Mouse (Mus musculus) forebrain, embryonic 12.5 days (tissue): ENCODE results near the gene Gm20521. TPM values are rescaled to one million over a fixed set of nuclear protein-coding genes. Genes with fewer than 3 reads are reported as not detected.

Experiments
- ATAC-seq: fragments of 200-750 bp; cut with Nextera tagmentation; 2 replicates; pipeline ENCODE4 v1.8.0; 2017; ENCODE audit warnings: moderate TSS enrichment; ENCODE audit not compliant: low FRiP score
- H3K27ac ChIP-seq: fragments of 300-500 bp; sonication (generic); 2 replicates; pipeline ENCODE4 v1.5.1; 2016; ENCODE audit warnings: mild to moderate bottlenecking
- H3K27me3 ChIP-seq: fragments of 300-500 bp; sonication (generic); 2 replicates; pipeline ENCODE4 v1.6.1; 2016; ENCODE audit warnings: mild to moderate bottlenecking
- H3K36me3 ChIP-seq: fragments of 300-500 bp; sonication (generic); replicated peaks from 2 replicates; pipeline ENCODE4 v1.6.1; 2016; ENCODE audit warnings: mild to moderate bottlenecking
- H3K4me1 ChIP-seq: fragments of 300-500 bp; sonication (generic); 2 replicates; pipeline ENCODE4 v1.6.1; 2016
- H3K4me2 ChIP-seq: fragments of 300-500 bp; sonication (generic); 2 replicates; pipeline ENCODE4 v1.6.1; 2016; ENCODE audit warnings: mild to moderate bottlenecking, moderate library complexity
- H3K4me3 ChIP-seq: fragments of 300-500 bp; sonication (generic); replicated peaks from 2 replicates; pipeline ENCODE4 v1.5.1; 2016; ENCODE audit warnings: mild to moderate bottlenecking
- H3K9ac ChIP-seq: fragments of 300-500 bp; sonication (generic); 2 replicates; pipeline ENCODE4 v1.6.1; 2016; ENCODE audit warnings: mild to moderate bottlenecking
- H3K9me3 ChIP-seq: fragments of 300-500 bp; sonication (generic); 2 replicates; pipeline ENCODE4 v1.6.1; 2016
- WGBS: fragments of 180-500 bp; shearing (Covaris S2); methylation state at CpG from one replicate; pipeline ENCODE4 v1.1.7; 2016; 5-methylcytosine and 5-hydroxymethylcytosine counted together
- polyA plus RNA-seq: library from polyadenylated mRNA; unstranded; fragments of >200 nt; fragmentation: Nextera tagmentation; extraction: Ambion mirVana; gene quantifications from 2 replicates; pipeline ENCODE4 v1.2.1, GENCODE M21; 2016

Gene Gm20521
- polyA plus RNA-seq, 1 experiment from 2014 or later: not detected

- H3K4me1 ChIP-seq: peaks cover 38% of the 10 kb centered on the region
- WGBS: 90% methylated on average over 5 of the region's 5 CpGs
- ATAC-seq: no peak
These were observed 46.6 kb downstream of the Gm20521 start for GRCm38 (mm10) chr14:54929801-54930200.

GRCm38 (mm10) chr14:54930431-54930830, 47.2 kb downstream of the Gm20521 start:
- H3K4me1 ChIP-seq: peaks cover 31% of the 10 kb centered on the region
- H3K9me3 ChIP-seq: no peaks in the 10 kb centered on the region
- 0 out of 2 replicates have a peak overlapping the region, but pooled peaks have one; percentile 25 for H3K27ac ChIP-seq
- no peaks in the 10 kb centered on the region for H3K36me3 ChIP-seq
- no peak overlapping the region for H3K4me3 ChIP-seq
- H3K9ac ChIP-seq: no peak overlapping the region
- no peak overlapping the region for H3K4me2 ChIP-seq
- 25% methylated on average over 2 of the region's 2 CpGs for WGBS
- 0 out of 2 replicates have a peak, but pooled peaks cover 3% of the 10 kb centered on the region for H3K27me3 ChIP-seq
- no peak for ATAC-seq

More at GRCm38 (mm10) chr14:54929801-54930200, 46.6 kb downstream of the Gm20521 start:
- H3K9me3 ChIP-seq: no peaks in the 10 kb centered on the region
- 0 out of 2 replicates have a peak, but pooled peaks cover 3% of the 10 kb centered on the region for H3K27me3 ChIP-seq
- H3K9ac ChIP-seq: no peak overlapping the region
- no peaks in the 10 kb centered on the region for H3K36me3 ChIP-seq
- H3K27ac ChIP-seq: 0 out of 2 replicates have a peak overlapping the region, but pooled peaks have one; percentile 25
- no peak overlapping the region for H3K4me3 ChIP-seq
- no peak overlapping the region for H3K4me2 ChIP-seq

GRCm38 (mm10) chr14:54932645-54933150, 49.5 kb downstream of the Gm20521 start, which contains the start of gene Il25:
Il25 (plus strand) TSS chr14:54932695.
- no peak within 1 kb of the TSS for H3K4me3 ChIP-seq
- 41% methylated on average over 6 of the region's 6 CpGs for WGBS
- ATAC-seq: no peak

DNA sequence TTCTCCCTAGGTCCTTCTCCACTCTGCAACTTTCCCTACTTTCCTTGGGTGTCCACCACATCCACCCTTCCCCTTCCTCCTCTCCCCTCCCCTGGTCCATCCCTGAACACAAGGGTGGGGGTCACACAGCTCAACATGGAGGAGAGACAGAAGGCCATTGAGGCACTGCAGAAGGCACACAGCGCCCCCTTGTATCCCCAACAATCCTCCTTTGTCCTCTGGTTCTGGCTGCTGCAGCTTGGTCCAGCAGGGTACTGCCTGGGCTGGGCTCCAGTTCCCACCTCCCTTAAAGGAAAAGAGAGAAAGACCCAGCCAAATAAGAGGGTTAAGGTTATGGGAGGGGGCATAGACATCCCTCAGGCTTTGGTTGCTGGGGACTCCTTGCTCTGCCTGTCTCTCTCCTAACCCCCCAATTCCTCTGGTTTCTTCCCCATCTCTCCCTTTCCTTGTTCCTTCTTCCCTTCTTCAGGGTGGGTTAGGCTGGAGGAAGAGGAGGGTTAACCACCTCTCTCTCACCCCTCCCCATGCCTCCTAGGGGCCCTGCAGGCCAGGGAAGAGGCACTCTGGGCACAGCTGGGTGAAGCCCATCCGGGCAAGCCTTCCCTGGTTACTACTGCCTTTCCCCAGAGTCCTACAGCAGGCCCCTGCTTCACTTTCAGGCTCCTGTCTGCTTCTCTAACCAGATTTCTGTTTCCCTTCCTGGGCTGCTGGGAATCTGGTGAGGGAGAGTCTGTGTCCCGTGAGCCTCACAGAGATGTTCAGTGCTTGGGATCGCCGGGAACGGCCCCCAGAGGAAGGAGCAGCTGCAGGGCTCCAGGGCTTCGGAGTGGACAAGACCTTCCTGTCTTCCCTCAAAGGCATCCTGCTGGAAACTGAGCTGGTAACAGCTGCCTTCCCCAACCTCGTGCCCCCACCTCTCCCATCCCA, 52.9 kb downstream of the Gm20521 start, which contains the start of gene Cmtm5:
Gene Cmtm5, plus strand, starts transcription at position 358 of the 927 bp plus-strand sequence.
- 46% methylated on average over 8 of the region's 8 CpGs for WGBS
- Histone ChIP-seq H3K4me1 (peaks cover 5% of the 10 kb centered on the region; the same call in 1 of the 2 replicates), H3K27me3 (no peaks in the 10 kb centered on the region), H3K27ac (0 out of 2 replicates have a peak within 1 kb of the TSS, but pooled peaks have one; percentile 10), H3K36me3 (no peaks in the 10 kb centered on the region), H3K9ac (no peak within 1 kb of the TSS), H3K4me3 (no peak within 1 kb of the TSS), H3K9me3 (no peaks in the 10 kb centered on the region), H3K4me2 (no peak within 1 kb of the TSS)
- no peak for ATAC-seq

More at GRCm38 (mm10) chr14:54932645-54933150, 49.5 kb downstream of the Gm20521 start, which contains the start of gene Il25:
- Histone ChIP-seq H3K4me1 (peaks cover 14% of the 10 kb centered on the region), H3K36me3 (no peaks in the 10 kb centered on the region), H3K27ac (no peak within 1 kb of the TSS), H3K27me3 (0 out of 2 replicates have a peak, but pooled peaks cover 3% of the 10 kb centered on the region), H3K4me2 (no peak within 1 kb of the TSS), H3K9me3 (no peaks in the 10 kb centered on the region), H3K9ac (no peak within 1 kb of the TSS)

- H3K4me3 ChIP-seq: no peak overlapping the region
- no peak overlapping the region for H3K27ac ChIP-seq
- peaks cover 5% of the 10 kb centered on the region; the same call in 1 of the 2 replicates for H3K4me1 ChIP-seq
- H3K36me3 ChIP-seq: no peaks in the 10 kb centered on the region
- H3K9me3 ChIP-seq: no peaks in the 10 kb centered on the region
- no peak overlapping the region for H3K4me2 ChIP-seq
- no peaks in the 10 kb centered on the region for H3K27me3 ChIP-seq
- no peak overlapping the region for H3K9ac ChIP-seq
- ATAC-seq: no peak
- WGBS: 64% methylated on average over 6 of the region's 6 CpGs
These were observed 53.6 kb downstream of the Gm20521 start for GRCm38 (mm10) chr14:54936831-54937160.

DNA sequence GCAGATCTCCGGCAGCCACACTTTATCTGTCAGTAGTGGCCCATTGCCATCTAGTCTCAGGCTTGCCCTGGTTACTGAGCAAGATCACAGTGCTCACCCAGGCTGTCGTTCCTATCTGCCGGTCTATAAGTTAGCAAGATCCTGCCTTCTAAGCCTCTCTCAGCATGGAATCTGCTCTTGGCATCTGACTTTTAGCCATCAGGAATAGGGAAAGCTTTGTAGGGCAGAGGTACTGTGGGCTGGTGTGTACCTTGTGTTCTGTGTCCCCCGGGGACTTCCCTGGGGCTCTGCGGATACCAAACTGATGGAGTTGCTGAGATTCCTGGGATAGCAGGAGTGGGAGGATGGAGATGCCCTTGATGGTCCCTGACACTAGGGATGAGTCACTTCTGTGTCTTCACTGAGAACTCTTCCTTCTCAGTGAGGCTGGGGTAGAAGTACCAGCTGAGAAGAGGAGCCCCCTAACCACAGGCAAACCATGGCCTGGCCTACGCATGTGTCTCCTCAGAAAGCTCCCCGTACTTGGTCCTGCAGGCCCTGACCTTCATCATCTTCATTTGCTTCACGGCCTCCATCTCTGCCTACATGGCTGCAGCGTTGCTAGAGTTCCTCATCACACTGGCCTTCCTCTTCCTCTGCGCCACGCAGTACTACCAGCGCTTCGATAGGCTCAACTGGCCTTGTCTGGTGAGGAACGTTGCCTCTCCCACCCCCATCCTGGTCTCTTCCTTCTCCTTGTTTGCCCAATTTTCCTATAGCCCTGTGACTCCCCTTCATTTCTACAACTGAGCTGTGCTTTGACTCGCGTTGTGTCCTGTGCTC, 54.3 kb downstream of the Gm20521 start:
- Histone ChIP-seq H3K4me3 (no peak overlapping the region), H3K27ac (no peak overlapping the region), H3K9me3 (no peaks in the 10 kb centered on the region), H3K4me1 (peaks cover 4% of the 10 kb centered on the region; the same call in 1 of the 2 replicates), H3K4me2 (no peak overlapping the region), H3K27me3 (no peaks in the 10 kb centered on the region), H3K36me3 (no peaks in the 10 kb centered on the region), H3K9ac (no peak overlapping the region)
- no peak for ATAC-seq
- WGBS: 91% methylated on average over 16 of the region's 16 CpGs

DNA sequence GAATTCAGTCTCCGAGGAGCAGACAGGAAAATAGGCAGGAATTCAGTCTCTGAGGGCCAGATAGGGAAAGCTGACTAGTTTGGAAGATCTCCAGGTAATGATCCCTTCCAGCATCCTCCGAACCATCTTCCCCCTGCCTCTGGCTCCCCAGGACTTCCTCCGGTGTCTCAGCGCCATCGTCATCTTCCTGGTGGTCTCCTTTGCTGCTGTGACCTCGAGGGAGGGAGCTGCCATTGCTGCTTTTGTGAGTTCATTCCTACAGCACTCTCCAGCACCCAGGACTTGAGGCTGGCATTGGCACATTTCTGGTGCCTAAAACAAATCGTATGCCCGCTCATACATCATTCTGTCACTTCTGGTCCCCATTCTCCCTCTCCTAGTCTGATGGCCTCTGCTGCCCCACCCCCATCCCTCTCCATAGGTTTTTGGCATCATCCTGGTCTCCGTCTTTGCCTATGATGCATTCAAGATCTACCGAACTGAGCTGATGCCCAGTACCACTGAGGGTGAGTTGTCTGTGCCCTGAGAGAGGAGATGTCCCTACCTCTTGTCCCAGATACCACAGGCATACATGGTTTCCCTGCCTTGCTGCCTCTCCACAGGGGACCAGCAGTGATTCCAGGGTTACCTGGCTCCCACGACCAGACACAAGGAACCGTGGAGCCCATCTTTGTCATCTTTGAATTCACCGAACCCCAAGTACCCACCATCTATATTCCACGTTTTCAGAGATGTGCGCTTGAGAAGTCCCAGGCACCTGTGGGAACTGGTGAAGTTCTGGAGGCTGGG, 55.4 kb downstream of the Gm20521 start:
- Histone ChIP-seq H3K4me2 (no peak overlapping the region), H3K27ac (no peak overlapping the region), H3K4me3 (no peak overlapping the region), H3K9me3 (no peaks in the 10 kb centered on the region), H3K27me3 (no peaks in the 10 kb centered on the region), H3K36me3 (no peaks in the 10 kb centered on the region), H3K4me1 (no peaks in the 10 kb centered on the region; the same call in 1 of the 2 replicates), H3K9ac (no peak overlapping the region)
- 83% methylated on average over 15 of the region's 15 CpGs for whole genome bisulfite sequencing
- no peak for ATAC-seq

DNA sequence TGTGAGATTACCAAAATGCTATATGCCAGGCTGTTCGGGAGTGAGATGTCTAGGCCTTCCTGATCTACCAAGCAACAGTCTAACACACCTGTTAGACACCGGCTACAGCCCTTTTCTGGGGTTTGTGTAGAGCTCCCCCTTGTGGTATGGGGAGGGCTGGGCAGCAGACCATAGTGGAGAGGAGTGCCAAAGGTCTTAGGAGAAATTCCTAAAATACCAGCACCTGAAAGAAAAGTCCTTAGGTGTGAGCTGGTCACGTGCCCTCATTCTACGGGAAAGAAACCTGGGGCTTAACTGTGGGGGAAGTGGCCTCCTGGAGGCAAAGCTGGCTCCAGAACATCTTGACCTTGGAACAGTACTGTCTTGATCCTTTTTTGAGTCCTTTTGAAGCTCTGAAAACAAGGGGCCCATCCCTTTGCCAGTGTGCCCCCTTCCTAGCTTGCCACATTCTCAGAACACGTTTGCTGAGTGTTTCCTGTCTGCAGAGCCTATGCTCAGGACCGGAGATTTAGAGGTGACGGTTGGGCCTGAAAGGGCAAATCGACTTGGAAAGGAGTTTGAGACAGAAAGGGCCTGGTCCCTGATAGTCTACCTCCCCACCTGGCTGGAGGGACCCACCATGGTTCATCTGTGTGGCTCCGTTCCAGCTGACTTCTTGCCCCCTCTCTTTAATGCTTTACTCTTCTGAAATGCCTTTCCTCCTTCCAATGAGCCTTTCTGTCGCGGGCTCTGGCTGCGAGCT, 56.4 kb downstream of the Gm20521 start:
- 51% methylated on average over 12 of the region's 12 CpGs for WGBS
- no peaks in the 10 kb centered on the region for H3K36me3 ChIP-seq
- no peaks in the 10 kb centered on the region; the same call in 1 of the 2 replicates for H3K4me1 ChIP-seq
- H3K27me3 ChIP-seq: no peaks in the 10 kb centered on the region
- no peak overlapping the region for H3K4me2 ChIP-seq
- no peaks in the 10 kb centered on the region for H3K9me3 ChIP-seq
- H3K4me3 ChIP-seq: no peak overlapping the region
- no peak for ATAC-seq
- no peak overlapping the region for H3K27ac ChIP-seq
- no peak overlapping the region for H3K9ac ChIP-seq

DNA sequence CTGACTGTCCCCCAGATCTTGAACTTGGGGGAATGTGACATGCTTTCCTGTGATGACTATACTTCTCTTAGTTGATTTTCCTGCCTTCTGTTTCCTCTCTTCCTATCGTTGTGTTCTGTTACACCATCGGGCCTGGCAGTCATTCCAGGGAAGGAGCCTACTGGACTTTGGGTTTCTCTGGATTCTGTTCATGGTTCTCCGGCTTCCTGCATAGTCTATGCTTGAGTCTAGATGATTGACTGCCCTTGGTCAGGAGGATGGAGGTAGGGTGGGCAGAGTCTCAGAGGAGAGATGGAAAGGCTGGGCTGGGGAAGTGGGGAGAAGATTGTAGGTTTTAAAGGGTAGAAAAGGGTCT, 56.9 kb downstream of the Gm20521 start:
- no peak overlapping the region for H3K4me3 ChIP-seq
- ATAC-seq: no peak
- H3K27me3 ChIP-seq: no peaks in the 10 kb centered on the region
- no peaks in the 10 kb centered on the region for H3K36me3 ChIP-seq
- H3K4me1 ChIP-seq: no peaks in the 10 kb centered on the region; the same call in 1 of the 2 replicates
- no peak overlapping the region for H3K27ac ChIP-seq
- H3K4me2 ChIP-seq: no peak overlapping the region
- H3K9ac ChIP-seq: no peak overlapping the region
- WGBS: 87% methylated on average over 3 of the region's 3 CpGs
- H3K9me3 ChIP-seq: no peaks in the 10 kb centered on the region

GRCm38 (mm10) chr14:54941024-54941978, 58.1 kb downstream of the Gm20521 start:
- no peaks in the 10 kb centered on the region; the same call in 1 of the 2 replicates for H3K4me1 ChIP-seq
- no peak overlapping the region for H3K9ac ChIP-seq
- no peak overlapping the region for H3K27ac ChIP-seq
- H3K4me2 ChIP-seq: no peak overlapping the region
- H3K27me3 ChIP-seq: no peaks in the 10 kb centered on the region
- H3K4me3 ChIP-seq: no peak overlapping the region
- WGBS: 65% methylated on average over 13 of the region's 13 CpGs
- H3K9me3 ChIP-seq: no peaks in the 10 kb centered on the region
- H3K36me3 ChIP-seq: no peaks in the 10 kb centered on the region
- no peak for ATAC-seq
